Mouse (Mus musculus): ENCODE measurements around the gene Trp53rka. TPM values are rescaled to one million over a fixed set of nuclear protein-coding genes. Genes with fewer than 3 reads are reported as not detected.

The Trp53rka gene
- polyA plus RNA-seq, 1 experiment, result 11.5 TPM

DNA sequence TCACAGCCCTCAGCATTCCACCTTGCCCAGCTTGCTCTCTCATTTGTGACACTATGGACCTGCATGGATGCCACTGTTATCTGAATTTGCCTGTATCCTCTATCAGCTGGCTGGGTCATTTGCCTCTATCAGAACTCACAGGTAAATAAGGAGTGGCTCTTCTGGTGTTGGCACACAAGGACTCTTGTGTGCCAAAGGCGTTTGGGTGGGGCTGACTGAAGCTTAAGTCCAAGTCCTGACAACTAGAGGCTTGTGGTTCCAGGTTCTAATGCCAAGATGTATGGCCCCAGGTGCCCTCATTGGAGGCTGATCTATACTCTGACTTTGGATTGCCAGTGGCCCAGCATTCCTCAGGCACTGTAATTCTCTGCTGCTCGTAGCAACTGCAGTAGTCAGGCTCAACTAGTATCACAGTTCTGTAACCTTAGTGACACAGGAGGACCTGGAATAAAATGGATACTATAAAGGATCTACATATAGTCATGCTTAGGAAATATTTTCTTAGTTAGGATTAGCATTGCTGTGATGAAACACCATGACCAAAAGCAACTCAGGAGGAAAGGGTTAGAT lies 4.7 kb upstream of the Trp53rka start:
- TF ChIP-seq CTCF (IDR thresholded peaks at IDR 0.05; ENCODE audit: extremely low read depth, insufficient read length, insufficient replicate concordance, low read depth, low read length) (no peak), POLR2A (IDR thresholded peaks at IDR 0.05; ENCODE audit: low read depth, low read length) (no peak)
- WGBS, result 22% methylated on average over 2 of the region's 2 CpGs

DNA sequence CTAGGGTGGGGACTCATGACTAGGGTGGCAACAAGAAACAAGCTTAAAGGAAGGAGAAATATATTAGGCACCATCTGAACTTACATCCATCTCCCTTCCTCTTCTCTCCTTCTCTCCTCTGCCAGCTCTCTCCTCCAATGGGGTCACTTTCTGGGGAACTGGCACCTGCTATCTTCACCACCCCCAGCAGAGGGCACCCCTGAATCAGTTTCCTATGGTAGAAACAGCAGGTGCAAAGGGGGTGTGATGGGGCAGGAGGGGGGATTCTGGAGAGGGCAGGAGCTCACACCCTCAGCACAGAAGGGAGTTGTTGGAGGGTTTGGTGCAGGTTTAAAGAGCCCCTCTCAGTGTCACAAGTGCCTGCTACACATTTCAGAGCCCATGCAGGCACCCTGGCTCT lies 3.1 kb upstream of the Trp53rka start:
- no peaks in the 10 kb centered on the region for H3K36me3 ChIP-seq (ENCODE audit: control insufficient read depth, insufficient read depth, low read length)
- TF ChIP-seq POLR2A (IDR thresholded peaks at IDR 0.05; ENCODE audit: low read depth, low read length), result no peak
- TF ChIP-seq CTCF (IDR thresholded peaks at IDR 0.05; ENCODE audit: extremely low read depth, insufficient read length, insufficient replicate concordance, low read depth, low read length), result peak; percentile 44; the same call in 1 of the 2 replicates
- H3K27ac ChIP-seq (ENCODE audit: insufficient read depth, low read depth, low read length), result no peak overlapping the region
- peaks cover 10% of the 10 kb centered on the region for H3K4me1 ChIP-seq (ENCODE audit: control insufficient read depth, insufficient read depth, insufficient read length, low read length)
- H3K4me3 ChIP-seq (ENCODE audit: low read depth, low read length), result no peak overlapping the region
- H3K27me3 ChIP-seq (ENCODE audit: control insufficient read depth, insufficient read depth, low read length), result no peaks in the 10 kb centered on the region

More for the DNA sequence above, 4.7 kb upstream of the Trp53rka start:
- H3K27ac ChIP-seq (ENCODE audit: insufficient read depth, low read depth, low read length), result no peak overlapping the region
- H3K4me1 ChIP-seq (ENCODE audit: control insufficient read depth, insufficient read depth, insufficient read length, low read length), result peaks cover 10% of the 10 kb centered on the region
- no peak overlapping the region for H3K4me3 ChIP-seq (ENCODE audit: low read depth, low read length)
- no peaks in the 10 kb centered on the region for H3K27me3 ChIP-seq (ENCODE audit: control insufficient read depth, insufficient read depth, low read length)
- no peaks in the 10 kb centered on the region for H3K36me3 ChIP-seq (ENCODE audit: control insufficient read depth, insufficient read depth, low read length)

DNA sequence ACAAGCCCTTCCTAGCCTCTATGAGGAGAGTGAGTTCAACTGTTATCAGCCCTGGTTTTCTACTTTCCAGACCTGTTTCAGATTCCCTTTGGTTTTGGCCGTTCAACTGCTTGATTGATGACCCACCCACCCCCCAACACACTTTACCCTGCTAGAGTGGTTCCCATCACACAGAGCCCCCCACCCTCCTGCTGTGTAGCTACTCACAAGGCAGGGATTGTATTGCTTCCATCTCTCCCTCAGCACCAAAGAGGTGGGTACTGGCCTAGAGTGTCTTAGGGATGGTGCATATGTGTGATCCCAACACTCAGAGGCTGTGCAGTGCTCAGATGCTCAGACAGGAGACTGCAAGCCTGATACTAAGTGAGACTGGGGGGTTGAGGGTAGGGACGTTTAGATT lies 1.4 kb upstream of the Trp53rka start:
- Histone ChIP-seq H3K36me3 (ENCODE audit: control insufficient read depth, insufficient read depth, low read length) (peaks cover 6% of the 10 kb centered on the region), H3K27ac (ENCODE audit: insufficient read depth, low read depth, low read length) (no peak overlapping the region), H3K4me1 (ENCODE audit: control insufficient read depth, insufficient read depth, insufficient read length, low read length) (peaks cover 10% of the 10 kb centered on the region), H3K27me3 (ENCODE audit: control insufficient read depth, insufficient read depth, low read length) (no peaks in the 10 kb centered on the region), H3K4me3 (ENCODE audit: low read depth, low read length) (no peak overlapping the region)
- WGBS, result 37% methylated on average over 2 of the region's 2 CpGs
- TF ChIP-seq CTCF (IDR thresholded peaks at IDR 0.05; ENCODE audit: extremely low read depth, insufficient read length, insufficient replicate concordance, low read depth, low read length) (no peak), POLR2A (IDR thresholded peaks at IDR 0.05; ENCODE audit: low read depth, low read length) (no peak)

DNA sequence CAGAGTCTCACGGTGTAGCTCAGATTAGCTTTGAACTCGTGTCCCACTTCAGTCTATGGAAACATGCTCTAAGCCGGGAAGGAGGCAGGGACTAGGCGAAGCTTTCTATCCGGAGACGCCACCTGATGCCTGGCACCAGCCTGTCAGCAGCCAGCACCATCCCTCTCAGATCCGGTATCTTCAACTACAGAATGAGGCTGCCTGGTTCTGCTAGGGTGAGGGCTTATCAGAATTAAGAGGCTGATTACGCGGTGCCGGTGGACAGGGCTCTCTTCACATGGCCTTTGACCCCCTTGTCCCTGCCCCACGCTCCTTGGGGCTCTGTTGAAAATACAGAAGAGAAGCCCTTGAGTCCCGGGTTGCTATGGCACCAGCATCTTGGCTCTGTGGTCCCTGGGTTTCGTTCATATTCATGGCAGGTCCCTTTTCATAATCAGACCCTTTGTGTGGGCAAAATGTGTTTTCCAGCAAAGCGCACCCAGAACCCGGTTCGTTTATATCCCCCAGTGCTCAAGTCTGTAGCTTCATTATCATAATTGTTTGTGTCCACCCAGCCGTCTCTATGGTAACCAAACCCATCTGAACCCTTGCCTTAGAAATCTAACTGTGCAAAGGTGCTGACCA lies 575 bp upstream of the Trp53rka start:
- Histone ChIP-seq H3K27me3 (ENCODE audit: control insufficient read depth, insufficient read depth, low read length) (no peaks in the 10 kb centered on the region), H3K4me1 (ENCODE audit: control insufficient read depth, insufficient read depth, insufficient read length, low read length) (peaks cover 10% of the 10 kb centered on the region), H3K4me3 (ENCODE audit: low read depth, low read length) (peak overlapping the region; percentile 67), H3K27ac (ENCODE audit: insufficient read depth, low read depth, low read length) (no peak overlapping the region), H3K36me3 (ENCODE audit: control insufficient read depth, insufficient read depth, low read length) (peaks cover 6% of the 10 kb centered on the region)
- 25% methylated on average over 17 of the region's 17 CpGs for WGBS
- TF ChIP-seq POLR2A (IDR thresholded peaks at IDR 0.05; ENCODE audit: low read depth, low read length) (no peak), CTCF (IDR thresholded peaks at IDR 0.05; ENCODE audit: extremely low read depth, insufficient read length, insufficient replicate concordance, low read depth, low read length) (no peak)

DNA sequence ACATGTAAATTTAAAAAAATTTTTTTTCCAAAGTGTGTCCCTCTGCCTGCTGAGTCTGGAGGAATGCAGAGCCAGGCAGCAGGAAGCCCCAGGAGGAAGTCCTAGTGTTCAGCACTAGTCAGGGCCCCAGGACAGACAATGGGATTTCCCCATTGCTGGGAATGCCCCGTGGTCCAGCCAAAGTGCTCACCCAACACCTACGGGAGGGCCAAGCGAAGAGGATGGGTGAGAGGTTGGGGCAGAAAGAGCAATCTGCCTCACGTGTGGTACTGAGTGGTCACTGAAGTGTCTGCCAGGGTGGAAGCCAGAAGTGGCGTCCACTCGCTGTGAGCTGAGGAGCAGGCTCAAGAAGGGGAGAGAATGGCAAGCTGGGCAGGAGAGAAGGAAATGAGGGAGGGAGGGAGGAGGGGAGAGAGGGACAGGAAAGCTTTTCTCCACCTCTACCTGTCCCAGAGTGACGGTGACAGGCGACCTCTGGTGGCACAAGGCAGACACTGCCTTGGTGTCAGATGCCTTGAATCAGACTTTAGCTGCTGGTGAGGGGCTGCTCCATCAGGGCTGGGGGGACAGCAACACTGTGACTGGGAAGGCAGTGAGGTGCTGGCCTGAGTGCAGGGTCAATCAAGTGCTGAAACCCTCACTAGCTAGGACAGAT lies 6.1 kb downstream of the Trp53rka start:
- 19% methylated on average over 8 of the region's 8 CpGs for WGBS

DNA sequence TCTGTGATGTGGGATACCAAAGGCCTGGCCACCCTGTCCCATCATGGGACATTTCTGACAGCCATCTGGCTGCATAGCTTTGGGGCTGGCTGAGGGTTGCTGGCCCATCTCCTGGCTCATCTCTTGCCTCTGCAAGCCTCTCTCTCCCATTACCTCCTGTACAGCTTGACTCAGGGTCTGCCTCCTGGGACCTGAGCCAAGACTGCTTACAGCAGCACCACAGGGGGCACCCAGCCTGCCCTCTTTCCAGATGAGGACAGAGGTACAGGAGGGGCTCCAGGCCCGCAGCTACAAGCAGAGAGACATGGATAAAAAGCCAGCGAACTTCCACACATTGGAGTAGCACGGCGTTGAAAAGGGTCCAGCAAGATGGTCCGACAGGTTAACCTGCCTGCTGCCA lies 6.7 kb downstream of the Trp53rka start:
- WGBS, result 86% methylated on average over 5 of the region's 5 CpGs
- Histone ChIP-seq H3K27me3 (ENCODE audit: control insufficient read depth, insufficient read depth, low read length) (no peaks in the 10 kb centered on the region), H3K36me3 (ENCODE audit: control insufficient read depth, insufficient read depth, low read length) (peaks cover 6% of the 10 kb centered on the region), H3K27ac (ENCODE audit: insufficient read depth, low read depth, low read length) (no peak overlapping the region), H3K4me3 (ENCODE audit: low read depth, low read length) (no peak overlapping the region), H3K4me1 (ENCODE audit: control insufficient read depth, insufficient read depth, insufficient read length, low read length) (0 out of 2 replicates have a peak, but pooled peaks cover 2% of the 10 kb centered on the region)
- TF ChIP-seq POLR2A (IDR thresholded peaks at IDR 0.05; ENCODE audit: low read depth, low read length), result no peak
- no peak for TF ChIP-seq CTCF (IDR thresholded peaks at IDR 0.05; ENCODE audit: extremely low read depth, insufficient read length, insufficient replicate concordance, low read depth, low read length)

More for the DNA sequence above, 6.1 kb downstream of the Trp53rka start:
- Histone ChIP-seq H3K4me3 (ENCODE audit: low read depth, low read length) (no peak overlapping the region), H3K36me3 (ENCODE audit: control insufficient read depth, insufficient read depth, low read length) (peaks cover 6% of the 10 kb centered on the region), H3K27ac (ENCODE audit: insufficient read depth, low read depth, low read length) (no peak overlapping the region), H3K4me1 (ENCODE audit: control insufficient read depth, insufficient read depth, insufficient read length, low read length) (no peaks in the 10 kb centered on the region), H3K27me3 (ENCODE audit: control insufficient read depth, insufficient read depth, low read length) (no peaks in the 10 kb centered on the region)
- TF ChIP-seq POLR2A (IDR thresholded peaks at IDR 0.05; ENCODE audit: low read depth, low read length) (no peak), CTCF (IDR thresholded peaks at IDR 0.05; ENCODE audit: extremely low read depth, insufficient read length, insufficient replicate concordance, low read depth, low read length) (peak; percentile 78; the same call in 1 of the 2 replicates)

DNA sequence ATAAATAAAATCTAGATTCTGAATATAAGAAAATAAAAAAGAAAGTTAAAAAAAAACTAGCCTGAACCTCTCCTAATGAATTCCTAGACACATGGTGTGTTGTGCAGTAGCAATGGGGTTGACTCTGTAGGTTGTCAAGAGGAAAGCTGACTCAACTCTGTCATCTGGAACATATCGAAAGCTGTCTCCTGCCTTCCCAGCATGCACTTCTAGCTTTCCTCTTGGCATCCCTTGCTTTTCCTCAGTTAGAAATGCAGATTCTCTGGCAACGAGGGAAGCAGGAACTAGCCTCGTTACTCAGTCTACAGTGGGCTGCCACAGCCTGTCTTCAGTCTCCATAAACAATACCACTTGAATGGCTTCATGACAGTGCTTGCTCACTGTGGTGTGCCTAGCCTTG lies 7.3 kb downstream of the Trp53rka start:
- no peak for TF ChIP-seq POLR2A (IDR thresholded peaks at IDR 0.05; ENCODE audit: low read depth, low read length)
- TF ChIP-seq CTCF (IDR thresholded peaks at IDR 0.05; ENCODE audit: extremely low read depth, insufficient read length, insufficient replicate concordance, low read depth, low read length), result no peak
- WGBS, result 68% methylated on average over 3 of the region's 3 CpGs

More for the DNA sequence above, 7.3 kb downstream of the Trp53rka start:
- 0 out of 2 replicates have a peak, but pooled peaks cover 2% of the 10 kb centered on the region for H3K4me1 ChIP-seq (ENCODE audit: control insufficient read depth, insufficient read depth, insufficient read length, low read length)
- H3K27me3 ChIP-seq (ENCODE audit: control insufficient read depth, insufficient read depth, low read length), result no peaks in the 10 kb centered on the region
- H3K36me3 ChIP-seq (ENCODE audit: control insufficient read depth, insufficient read depth, low read length), result peaks cover 6% of the 10 kb centered on the region
- H3K27ac ChIP-seq (ENCODE audit: insufficient read depth, low read depth, low read length), result no peak overlapping the region
- no peak overlapping the region for H3K4me3 ChIP-seq (ENCODE audit: low read depth, low read length)
